Mouse (Mus musculus): Measurements from ENCODE around the gene Sept14.
"Not testable (repeated sequence)": the region's sequence is repeated elsewhere in the genome, so short reads cannot be mapped to it uniquely, and the experiment has no call there.

The Sept14 gene

GRCm38 (mm10) chr5:129708412-129708811 is at the start of gene Sept14:
TSS of gene Sept14 (minus strand) at chr5:129708512.
- no peak for DNase-seq

- no peak for DNase-seq
These were observed 48.6 kb upstream of the Sept14 start for GRCm38 (mm10) chr5:129756886-129757285.

- DNase-seq: no peak
These were observed 35.7 kb upstream of the Sept14 start for GRCm38 (mm10) chr5:129744050-129744449.

GRCm38 (mm10) chr5:129742903-129743488 is 34.7 kb upstream of the Sept14 start:
- no peak for DNase-seq

GRCm38 (mm10) chr5:129740976-129741375 is 32.7 kb upstream of the Sept14 start:
- DNase-seq: no peak

GRCm38 (mm10) chr5:129731021-129731420 is 22.7 kb upstream of the Sept14 start:
- DNase-seq: no peak

GRCm38 (mm10) chr5:129730344-129730743 is 22.0 kb upstream of the Sept14 start:
- no peak for DNase-seq

- DNase-seq: no peak
These were observed 21.0 kb upstream of the Sept14 start for GRCm38 (mm10) chr5:129729286-129729685.

- no peak for DNase-seq
These were observed 18.5 kb upstream of the Sept14 start for GRCm38 (mm10) chr5:129726784-129727183.

GRCm38 (mm10) chr5:129725774-129726392 is 17.6 kb upstream of the Sept14 start:
- no peak for DNase-seq

GRCm38 (mm10) chr5:129724834-129725773 is 16.8 kb upstream of the Sept14 start, which contains the start of gene Nipsnap2:
TSS of gene Nipsnap2 (plus strand) at chr5:129725063.
- peak; percentile 89 for DNase-seq

GRCm38 (mm10) chr5:129724268-129724667 is 16.0 kb upstream of the Sept14 start:
- no peak for DNase-seq

- DNase-seq: no peak
These were observed 11.9 kb upstream of the Sept14 start for GRCm38 (mm10) chr5:129720176-129720575.

- no peak for DNase-seq
These were observed 8.7 kb upstream of the Sept14 start for GRCm38 (mm10) chr5:129717016-129717415.

GRCm38 (mm10) chr5:129715326-129715861 is 7.1 kb upstream of the Sept14 start, which contains the start of gene Mrps17:
TSS of gene Mrps17 (plus strand) at chr5:129715497.
- peak; percentile 93 for DNase-seq

GRCm38 (mm10) chr5:129703368-129703767 is 4.9 kb downstream of the Sept14 start:
- DNase-seq: no peak

- no peak for DNase-seq
These were observed 6.6 kb downstream of the Sept14 start for GRCm38 (mm10) chr5:129701706-129702105.

GRCm38 (mm10) chr5:129700506-129700905 is 7.8 kb downstream of the Sept14 start:
- no peak for DNase-seq

- DNase-seq: no peak
These were observed 17.8 kb downstream of the Sept14 start for GRCm38 (mm10) chr5:129690528-129690927.

GRCm38 (mm10) chr5:129687621-129688020 is 20.7 kb downstream of the Sept14 start:
- DNase-seq: no peak

- not testable (repeated sequence) for DNase-seq
These were observed 23.2 kb downstream of the Sept14 start for GRCm38 (mm10) chr5:129685141-129685540.

- peak; percentile 65 for DNase-seq
These were observed 38.3 kb downstream of the Sept14 start, which contains the start of gene Zfp11 for GRCm38 (mm10) chr5:129670036-129670458. TSS of gene Zfp11 (minus strand) at chr5:129670099.

- no peak for DNase-seq
These were observed 38.8 kb downstream of the Sept14 start for GRCm38 (mm10) chr5:129669453-129670035.

Measured in layer of hippocampus, adult 9-11 months (tissue).